Mouse (Mus musculus) lung, postnatal 0 days (tissue): ENCODE measurements at regions not wholly inside any gene's neighbourhood (a gene's known extent, or its start where the extent isn't known, plus 50 kb on each side); places are given as distances from the start of the nearest gene placed in this dataset.
A peak's percentile ranks its signal among the peaks of the same experiment; 100 is the strongest.

Experiments used
- CTCF ChIP-seq: IDR thresholded peaks from 2 replicates; pipeline ENCODE4 v1.5.1; 2016; ENCODE audit warnings: antibody characterized with exemption, mild to moderate bottlenecking
- EP300 ChIP-seq: IDR thresholded peaks from 2 replicates; pipeline ENCODE4 v1.6.1; 2016; ENCODE audit warnings: antibody characterized with exemption, mild to moderate bottlenecking, control low read depth

GRCm38 (mm10) chr2:167789471-167789923, 99.9 kb upstream of the Tmem189 start:
- TF ChIP-seq CTCF (no peak), EP300 (peak; percentile 38; the same call in 1 of the 2 replicates)
